Mouse (Mus musculus): ENCODE measurements around the gene Rnf19b.

DNA sequence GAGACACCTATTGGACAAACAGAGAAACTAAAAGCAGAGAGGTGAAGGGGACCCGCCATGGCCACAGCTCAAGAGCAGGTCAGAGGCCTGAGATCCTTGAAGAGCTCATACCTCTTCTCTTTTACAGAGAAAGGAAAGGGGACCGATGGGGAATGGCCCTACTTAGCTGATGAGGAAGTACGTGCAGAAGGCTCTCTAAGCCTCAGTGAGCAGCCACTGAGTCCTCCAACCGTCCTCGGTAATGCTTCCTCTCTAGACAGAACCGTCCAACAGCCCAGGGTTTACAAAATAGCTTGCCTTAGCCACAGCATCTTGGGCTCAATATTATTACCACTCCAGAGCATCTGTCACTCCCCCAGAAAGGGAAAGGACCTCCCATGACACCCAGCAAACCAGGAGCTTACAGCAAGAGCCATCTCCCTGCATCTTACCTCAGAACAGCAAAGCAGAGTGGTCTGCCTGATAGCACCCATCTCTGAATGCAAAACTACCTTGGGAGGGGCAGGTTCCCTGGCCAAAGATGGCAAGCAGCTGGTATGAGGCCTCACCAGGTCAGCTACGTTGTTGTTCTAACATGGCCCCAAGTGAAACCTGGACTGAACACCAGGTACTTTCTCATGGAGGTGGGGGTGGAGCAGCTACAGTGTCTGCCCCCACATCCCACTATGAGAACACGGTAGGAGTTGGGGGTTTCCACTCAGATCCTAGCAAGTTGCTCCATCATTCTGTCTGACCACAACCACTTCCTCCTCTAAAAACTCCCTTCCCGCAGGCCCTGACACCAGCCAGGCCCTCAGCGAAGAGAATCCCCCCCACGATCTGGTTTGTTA lies 25.7 kb upstream of the Rnf19b start:
- no peak for TF ChIP-seq CTCF (IDR thresholded peaks at IDR 0.05; ENCODE audit: insufficient read depth, low read length)
- no peak for TF ChIP-seq POLR2A (IDR thresholded peaks at IDR 0.05; ENCODE audit: borderline replicate concordance, extremely low read depth, low read depth, low read length)
